Mouse (Mus musculus) midbrain, embryonic 13.5 days (tissue): ENCODE measurements around the gene Edc3. TPM values are rescaled to one million over a fixed set of nuclear protein-coding genes. Genes with fewer than 3 reads are reported as not detected.

Source experiments
- ATAC-seq: fragments of 200-750 bp; cut with Nextera tagmentation; 2 replicates; pipeline ENCODE4 v1.8.0; 2017; ENCODE audit warnings: mild to moderate bottlenecking, moderate TSS enrichment, moderate library complexity
- H3K27ac ChIP-seq: fragments of 300-500 bp; sonication (generic); 2 replicates; pipeline ENCODE4 v1.5.1; 2015; ENCODE audit warnings: inconsistent platforms, mild to moderate bottlenecking, moderate library complexity
- H3K27me3 ChIP-seq: fragments of 300-500 bp; sonication (generic); 2 replicates; pipeline ENCODE4 v1.6.1; 2015; ENCODE audit warnings: mild to moderate bottlenecking, inconsistent platforms
- H3K36me3 ChIP-seq: fragments of 300-500 bp; sonication (generic); 2 replicates; pipeline ENCODE4 v1.6.1; 2015; ENCODE audit warnings: mild to moderate bottlenecking, inconsistent platforms
- H3K4me1 ChIP-seq: fragments of 300-500 bp; sonication (generic); replicated peaks from 2 replicates; pipeline ENCODE4 v1.6.1; 2015; ENCODE audit warnings: inconsistent platforms
- H3K4me2 ChIP-seq: fragments of 300-500 bp; sonication (generic); replicated peaks from 2 replicates; pipeline ENCODE4 v1.6.1; 2015; ENCODE audit warnings: moderate library complexity, mild to moderate bottlenecking, inconsistent platforms
- H3K4me3 ChIP-seq: fragments of 300-500 bp; sonication (generic); replicated peaks from 2 replicates; pipeline ENCODE4 v1.5.1; 2015; ENCODE audit warnings: mild to moderate bottlenecking, inconsistent platforms
- H3K9ac ChIP-seq: fragments of 300-500 bp; sonication (generic); replicated peaks from 2 replicates; pipeline ENCODE4 v1.6.1; 2015; ENCODE audit warnings: mild to moderate bottlenecking, inconsistent platforms
- H3K9me3 ChIP-seq: fragments of 300-500 bp; sonication (generic); 2 replicates; pipeline ENCODE4 v1.6.1; 2016; ENCODE audit warnings: mild to moderate bottlenecking, inconsistent platforms
- WGBS: fragments of 180-500 bp; shearing (Covaris S2); methylation state at CpG from one replicate; pipeline ENCODE4 v1.1.7; 2015; 5-methylcytosine and 5-hydroxymethylcytosine counted together
- polyA plus RNA-seq: library from polyadenylated mRNA; unstranded; fragments of >200 nt; fragmentation: Nextera tagmentation; extraction: Ambion mirVana; gene quantifications from 2 replicates; pipeline ENCODE4 v1.2.1, GENCODE M21; 2015

Edc3 gene
- polyA plus RNA-seq, 1 experiment from 2014 or later = 40.1 TPM

- H3K27ac ChIP-seq = no peak overlapping the region
- no peaks in the 10 kb centered on the region for H3K4me1 ChIP-seq
- no peak for ATAC-seq
- H3K4me3 ChIP-seq = no peak overlapping the region
- no peak overlapping the region for H3K9ac ChIP-seq
- no peaks in the 10 kb centered on the region for H3K9me3 ChIP-seq
- 89% methylated on average over 6 of the region's 6 CpGs for WGBS
- no peak overlapping the region for H3K4me2 ChIP-seq
- H3K36me3 ChIP-seq = peaks cover 84% of the 10 kb centered on the region
- H3K27me3 ChIP-seq = no peaks in the 10 kb centered on the region
Observed at GRCm38 (mm10) chr9:57748137-57748536, 39.8 kb downstream of the Edc3 start.

- H3K27ac ChIP-seq = no peak overlapping the region
- no peak overlapping the region for H3K4me3 ChIP-seq
- H3K4me1 ChIP-seq = no peaks in the 10 kb centered on the region
- peaks cover 89% of the 10 kb centered on the region for H3K36me3 ChIP-seq
- no peak overlapping the region for H3K4me2 ChIP-seq
- 79% methylated on average over 1 of the region's 1 CpGs for WGBS
- H3K27me3 ChIP-seq = no peaks in the 10 kb centered on the region
- no peak for ATAC-seq
- no peak overlapping the region for H3K9ac ChIP-seq
- H3K9me3 ChIP-seq = no peaks in the 10 kb centered on the region
Observed at GRCm38 (mm10) chr9:57748831-57749230, 40.5 kb downstream of the Edc3 start.

GRCm38 (mm10) chr9:57750901-57751300 is 42.6 kb downstream of the Edc3 start:
- Histone ChIP-seq H3K27ac (no peak overlapping the region), H3K27me3 (no peaks in the 10 kb centered on the region), H3K36me3 (peaks cover 98% of the 10 kb centered on the region), H3K4me1 (no peaks in the 10 kb centered on the region), H3K4me2 (no peak overlapping the region), H3K9me3 (no peaks in the 10 kb centered on the region), H3K9ac (no peak overlapping the region), H3K4me3 (no peak overlapping the region)
- no peak for ATAC-seq
- 93% methylated on average over 7 of the region's 7 CpGs for WGBS

GRCm38 (mm10) chr9:57757578-57757977 is 49.2 kb downstream of the Edc3 start:
- WGBS = 91% methylated on average over 3 of the region's 3 CpGs
- H3K9me3 ChIP-seq = no peaks in the 10 kb centered on the region
- H3K4me2 ChIP-seq = no peak overlapping the region
- peaks cover 87% of the 10 kb centered on the region for H3K36me3 ChIP-seq
- no peak overlapping the region for H3K27ac ChIP-seq
- H3K9ac ChIP-seq = no peak overlapping the region
- no peak overlapping the region for H3K4me3 ChIP-seq
- no peak for ATAC-seq
- peaks cover 12% of the 10 kb centered on the region for H3K4me1 ChIP-seq
- H3K27me3 ChIP-seq = no peaks in the 10 kb centered on the region

GRCm38 (mm10) chr9:57758528-57758927 is 50.2 kb downstream of the Edc3 start:
- peaks cover 21% of the 10 kb centered on the region for H3K4me1 ChIP-seq
- H3K27ac ChIP-seq = no peak overlapping the region
- no peak for ATAC-seq
- H3K36me3 ChIP-seq = peaks cover 78% of the 10 kb centered on the region
- no peaks in the 10 kb centered on the region for H3K27me3 ChIP-seq
- H3K9ac ChIP-seq = no peak overlapping the region
- H3K4me3 ChIP-seq = no peak overlapping the region
- H3K9me3 ChIP-seq = no peaks in the 10 kb centered on the region
- H3K4me2 ChIP-seq = no peak overlapping the region
- 91% methylated on average over 22 of the region's 22 CpGs for WGBS

GRCm38 (mm10) chr9:57759289-57759688 is 50.9 kb downstream of the Edc3 start:
- H3K4me2 ChIP-seq = no peak overlapping the region
- 32% methylated on average over 6 of the region's 6 CpGs for WGBS
- H3K9me3 ChIP-seq = no peaks in the 10 kb centered on the region
- no peak for ATAC-seq
- H3K36me3 ChIP-seq = peaks cover 70% of the 10 kb centered on the region
- no peak overlapping the region for H3K27ac ChIP-seq
- peaks cover 28% of the 10 kb centered on the region for H3K4me1 ChIP-seq
- no peak overlapping the region for H3K4me3 ChIP-seq
- no peaks in the 10 kb centered on the region for H3K27me3 ChIP-seq
- H3K9ac ChIP-seq = no peak overlapping the region

GRCm38 (mm10) chr9:57760416-57761146 is 52.2 kb downstream of the Edc3 start:
- Histone ChIP-seq H3K4me2 (no peak overlapping the region), H3K27me3 (no peaks in the 10 kb centered on the region), H3K27ac (no peak overlapping the region), H3K4me1 (peaks cover 28% of the 10 kb centered on the region), H3K36me3 (peaks cover 57% of the 10 kb centered on the region), H3K4me3 (no peak overlapping the region), H3K9me3 (no peaks in the 10 kb centered on the region), H3K9ac (no peak overlapping the region)
- WGBS = 96% methylated on average over 24 of the region's 24 CpGs
- ATAC-seq = no peak

GRCm38 (mm10) chr9:57761563-57762551 is 53.5 kb downstream of the Edc3 start:
- Histone ChIP-seq H3K4me3 (no peak overlapping the region), H3K27me3 (no peaks in the 10 kb centered on the region), H3K4me1 (peaks cover 38% of the 10 kb centered on the region), H3K36me3 (peaks cover 51% of the 10 kb centered on the region), H3K4me2 (peak overlapping the region; percentile 98), H3K9ac (no peak overlapping the region; the same call in 1 of the 2 replicates), H3K9me3 (no peaks in the 10 kb centered on the region), H3K27ac (no peak overlapping the region)
- no peak for ATAC-seq
- 94% methylated on average over 13 of the region's 13 CpGs for WGBS

GRCm38 (mm10) chr9:57762563-57762991 is 54.2 kb downstream of the Edc3 start:
- H3K27me3 ChIP-seq = no peaks in the 10 kb centered on the region
- ATAC-seq = no peak
- H3K36me3 ChIP-seq = peaks cover 44% of the 10 kb centered on the region
- H3K4me2 ChIP-seq = peak overlapping the region; percentile 98
- WGBS = 64% methylated on average over 6 of the region's 6 CpGs
- H3K27ac ChIP-seq = no peak overlapping the region
- H3K9ac ChIP-seq = peak overlapping the region; percentile 95
- peak overlapping the region; percentile 93 for H3K4me3 ChIP-seq
- peaks cover 40% of the 10 kb centered on the region for H3K4me1 ChIP-seq
- no peaks in the 10 kb centered on the region for H3K9me3 ChIP-seq

GRCm38 (mm10) chr9:57764147-57764973 is 56.0 kb downstream of the Edc3 start:
- peaks cover 26% of the 10 kb centered on the region for H3K36me3 ChIP-seq
- H3K9me3 ChIP-seq = no peaks in the 10 kb centered on the region
- peak overlapping the region; percentile 100 for H3K27ac ChIP-seq
- peak overlapping the region; percentile 93 for H3K4me3 ChIP-seq
- no peaks in the 10 kb centered on the region for H3K27me3 ChIP-seq
- WGBS = under 1% methylated on average over 54 of the region's 57 CpGs
- peak overlapping the region; percentile 98 for H3K4me2 ChIP-seq
- peaks cover 40% of the 10 kb centered on the region for H3K4me1 ChIP-seq
- peak overlapping the region; percentile 95 for H3K9ac ChIP-seq
- peak; percentile 56 for ATAC-seq

GRCm38 (mm10) chr9:57764974-57765363 is 56.6 kb downstream of the Edc3 start:
- Histone ChIP-seq H3K4me1 (peaks cover 40% of the 10 kb centered on the region), H3K9me3 (no peaks in the 10 kb centered on the region), H3K4me3 (peak overlapping the region; percentile 93), H3K27ac (peak overlapping the region; percentile 100), H3K27me3 (no peaks in the 10 kb centered on the region), H3K4me2 (peak overlapping the region; percentile 98), H3K36me3 (peaks cover 20% of the 10 kb centered on the region), H3K9ac (peak overlapping the region; percentile 95)
- 1% methylated on average over 30 of the region's 45 CpGs for WGBS
- peak; percentile 94 for ATAC-seq
